Mouse (Mus musculus) embryonic facial prominence, embryonic 12.5 days (tissue): ENCODE measurements at regions not wholly inside any gene's neighbourhood (a gene's known extent, or its start where the extent isn't known, plus 50 kb on each side); places are given as distances from the start of the nearest gene placed in this dataset.

ENCODE experiments used
- ATAC-seq: fragments of 200-750 bp; cut with Nextera tagmentation; 2 replicates; pipeline ENCODE4 v1.8.0; 2017; ENCODE audit not compliant: insufficient number of reproducible peaks, insufficient read depth, low FRiP score, low TSS enrichment
- H3K27ac ChIP-seq: fragments of 300-500 bp; sonication (generic); 2 replicates; pipeline ENCODE4 v1.5.1; 2016; ENCODE audit warnings: mild to moderate bottlenecking
- H3K27me3 ChIP-seq: fragments of 300-500 bp; sonication (generic); 2 replicates; pipeline ENCODE4 v1.6.1; 2016; ENCODE audit warnings: mild to moderate bottlenecking, moderate library complexity
- H3K36me3 ChIP-seq: fragments of 300-500 bp; sonication (generic); 2 replicates; pipeline ENCODE4 v1.6.1; 2016; ENCODE audit warnings: mild to moderate bottlenecking
- H3K4me1 ChIP-seq: fragments of 300-500 bp; sonication (generic); 2 replicates; pipeline ENCODE4 v1.6.1; 2016
- H3K4me2 ChIP-seq: fragments of 300-500 bp; sonication (generic); replicated peaks from 2 replicates; pipeline ENCODE4 v1.6.1; 2016; ENCODE audit warnings: mild to moderate bottlenecking, moderate library complexity
- H3K4me3 ChIP-seq: fragments of 300-500 bp; sonication (generic); 2 replicates; pipeline ENCODE4 v1.5.1; 2016; ENCODE audit warnings: mild to moderate bottlenecking
- H3K9ac ChIP-seq: fragments of 300-500 bp; sonication (generic); 2 replicates; pipeline ENCODE4 v1.6.1; 2016; ENCODE audit warnings: mild to moderate bottlenecking, moderate library complexity
- H3K9me3 ChIP-seq: fragments of 300-500 bp; sonication (generic); 2 replicates; pipeline ENCODE4 v1.6.1; 2016; ENCODE audit warnings: mild to moderate bottlenecking, moderate library complexity
- WGBS: fragments of 180-500 bp; shearing (Covaris S2); methylation state at CpG from one replicate; pipeline ENCODE4 v1.1.7; 2016; 5-methylcytosine and 5-hydroxymethylcytosine counted together

- WGBS = 76% methylated on average over 8 of the region's 8 CpGs
- ATAC-seq = no peak
- H3K9ac ChIP-seq = no peak overlapping the region
These were observed 117.9 kb upstream of the Tas2r134 start for GRCm38 (mm10) chr2:51509220-51510011.

GRCm38 (mm10) chr2:51497896-51498295, 129.4 kb upstream of the Tas2r134 start:
- Histone ChIP-seq H3K27ac (no peak overlapping the region), H3K9ac (no peak overlapping the region), H3K4me3 (no peak overlapping the region), H3K4me1 (no peaks in the 10 kb centered on the region), H3K36me3 (no peaks in the 10 kb centered on the region), H3K9me3 (no peaks in the 10 kb centered on the region), H3K27me3 (no peaks in the 10 kb centered on the region), H3K4me2 (no peak overlapping the region)
- 91% methylated on average over 2 of the region's 2 CpGs for WGBS
- no peak for ATAC-seq

More at GRCm38 (mm10) chr2:51509220-51510011, 117.9 kb upstream of the Tas2r134 start:
- no peaks in the 10 kb centered on the region for H3K9me3 ChIP-seq
- no peak overlapping the region for H3K4me2 ChIP-seq
- no peak overlapping the region for H3K4me3 ChIP-seq
- H3K27me3 ChIP-seq = no peaks in the 10 kb centered on the region
- no peaks in the 10 kb centered on the region for H3K4me1 ChIP-seq
- H3K27ac ChIP-seq = no peak overlapping the region
- H3K36me3 ChIP-seq = no peaks in the 10 kb centered on the region

DNA sequence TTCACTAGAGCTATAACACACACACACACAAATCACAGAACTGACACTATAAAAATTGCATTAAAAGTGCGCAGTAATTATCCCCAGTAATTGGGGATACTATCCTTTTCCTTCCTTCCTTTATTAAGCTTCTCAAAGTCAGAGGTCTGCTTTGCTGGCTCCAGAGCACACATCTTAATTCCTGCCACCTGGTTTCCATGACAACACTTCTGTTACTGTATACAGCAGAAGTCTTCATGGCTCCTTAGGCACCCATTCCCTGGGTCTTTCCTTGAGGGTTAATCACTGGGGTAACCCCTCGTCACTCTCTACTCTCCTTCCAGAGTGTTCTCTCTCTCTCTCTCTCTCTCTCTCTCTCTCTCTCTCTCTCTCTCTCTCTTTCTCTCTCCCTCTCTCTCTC, 153.6 kb upstream of the Tas2r134 start:
- 50% methylated on average over 2 of the region's 2 CpGs for WGBS
- Histone ChIP-seq H3K27ac (no peak overlapping the region), H3K27me3 (no peaks in the 10 kb centered on the region), H3K4me1 (no peaks in the 10 kb centered on the region), H3K9me3 (no peaks in the 10 kb centered on the region), H3K9ac (no peak overlapping the region), H3K4me3 (no peak overlapping the region), H3K36me3 (no peaks in the 10 kb centered on the region), H3K4me2 (no peak overlapping the region)
- no peak for ATAC-seq

DNA sequence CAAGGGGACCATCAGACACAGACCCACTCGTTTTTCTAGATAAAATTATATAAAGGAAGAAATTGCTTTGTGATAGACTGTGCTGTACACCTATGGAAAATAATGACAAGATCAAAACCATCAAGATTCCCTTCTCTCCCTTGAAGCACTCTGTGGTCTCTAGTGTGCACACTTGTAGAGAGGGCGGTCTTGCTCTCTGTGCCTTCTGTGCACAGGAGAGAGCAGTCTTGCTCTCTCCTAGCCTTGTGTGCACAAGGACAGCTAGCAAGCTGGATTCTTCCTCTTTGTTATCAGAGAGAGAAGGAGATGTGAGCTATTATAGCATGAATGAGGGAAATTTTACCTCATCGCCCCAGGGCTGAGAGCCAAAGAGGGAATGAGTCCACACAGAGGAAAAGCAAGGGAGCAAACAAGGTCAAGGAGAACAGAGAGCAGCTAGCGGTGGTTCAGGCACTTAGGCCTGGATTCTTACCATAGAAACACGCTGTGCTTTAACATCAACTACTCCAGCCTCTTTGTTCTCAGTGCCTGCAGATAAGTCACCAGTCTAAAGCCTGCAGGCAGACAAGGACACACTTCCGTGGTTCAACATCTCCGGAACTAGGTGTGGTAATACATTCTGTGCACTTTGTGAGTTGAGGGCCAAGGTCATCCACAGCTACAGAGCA, 160.2 kb upstream of the Tas2r134 start:
- 76% methylated on average over 7 of the region's 7 CpGs for WGBS
- H3K4me1 ChIP-seq = no peaks in the 10 kb centered on the region
- no peak overlapping the region for H3K4me2 ChIP-seq

GRCm38 (mm10) chr2:51466003-51466402, 161.3 kb upstream of the Tas2r134 start:
- H3K27me3 ChIP-seq = no peaks in the 10 kb centered on the region

More for the DNA sequence above, 160.2 kb upstream of the Tas2r134 start:
- no peaks in the 10 kb centered on the region for H3K9me3 ChIP-seq
- no peak overlapping the region for H3K27ac ChIP-seq
- H3K36me3 ChIP-seq = no peaks in the 10 kb centered on the region
- ATAC-seq = no peak
- H3K4me3 ChIP-seq = no peak overlapping the region
- H3K27me3 ChIP-seq = no peaks in the 10 kb centered on the region
- no peak overlapping the region for H3K9ac ChIP-seq

DNA sequence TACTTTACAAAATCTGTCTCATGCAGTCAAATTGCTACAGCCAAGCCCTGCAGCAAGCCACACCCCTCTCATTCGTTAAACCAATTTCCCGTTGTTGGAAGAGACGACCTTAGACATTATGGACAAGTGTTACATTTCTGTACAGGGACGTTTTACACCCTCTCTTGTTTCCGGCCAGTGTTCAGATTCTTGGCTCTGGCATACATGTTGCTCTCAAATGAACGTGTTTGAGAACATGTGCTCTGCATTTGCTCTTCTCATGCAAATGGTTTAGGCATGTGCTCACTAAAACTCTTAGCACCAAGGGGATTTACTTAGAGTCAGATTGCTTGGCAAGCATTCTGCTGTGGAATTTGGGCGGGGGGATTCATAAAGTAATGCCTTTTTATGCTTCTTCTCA, 161.7 kb upstream of the Tas2r134 start:
- H3K4me3 ChIP-seq = no peak overlapping the region
- no peaks in the 10 kb centered on the region for H3K9me3 ChIP-seq
- no peak overlapping the region for H3K27ac ChIP-seq
- H3K9ac ChIP-seq = no peak overlapping the region
- H3K4me1 ChIP-seq = no peaks in the 10 kb centered on the region
- ATAC-seq = 0 out of 2 replicates have a peak, but pooled peaks have one; percentile 64
- 40% methylated on average over 7 of the region's 7 CpGs for WGBS
- H3K27me3 ChIP-seq = no peaks in the 10 kb centered on the region
- H3K36me3 ChIP-seq = no peaks in the 10 kb centered on the region
- H3K4me2 ChIP-seq = no peak overlapping the region

More at GRCm38 (mm10) chr2:51466003-51466402, 161.3 kb upstream of the Tas2r134 start:
- Histone ChIP-seq H3K9me3 (no peaks in the 10 kb centered on the region), H3K36me3 (no peaks in the 10 kb centered on the region), H3K9ac (no peak overlapping the region), H3K4me1 (no peaks in the 10 kb centered on the region), H3K4me2 (no peak overlapping the region), H3K27ac (no peak overlapping the region), H3K4me3 (no peak overlapping the region)
- WGBS = 78% methylated on average over 7 of the region's 7 CpGs
- ATAC-seq = no peak

DNA sequence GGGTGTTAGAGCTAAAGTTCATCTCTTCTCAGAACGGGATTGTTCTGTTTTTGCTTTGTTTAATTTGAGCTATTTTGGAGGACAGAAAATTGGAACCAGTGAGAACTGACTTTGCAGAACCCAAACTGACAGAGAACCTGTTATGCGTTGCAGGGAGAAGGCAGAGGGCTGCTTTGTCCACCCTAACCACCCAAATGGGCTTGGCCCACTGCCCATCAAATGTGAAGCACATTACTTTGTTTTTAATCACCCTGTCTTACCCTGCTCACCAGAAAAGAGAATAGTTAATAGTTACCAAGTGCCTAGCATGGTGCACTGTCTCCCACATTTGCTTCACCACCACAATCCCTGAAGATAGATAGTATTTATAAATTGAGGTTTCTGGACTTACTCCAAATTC, 163.0 kb upstream of the Tas2r134 start:
- Histone ChIP-seq H3K4me2 (no peak overlapping the region), H3K9ac (no peak overlapping the region), H3K36me3 (no peaks in the 10 kb centered on the region), H3K9me3 (no peaks in the 10 kb centered on the region), H3K27me3 (no peaks in the 10 kb centered on the region), H3K4me3 (no peak overlapping the region), H3K27ac (no peak overlapping the region), H3K4me1 (no peaks in the 10 kb centered on the region)
- 59% methylated on average over 2 of the region's 2 CpGs for WGBS
- ATAC-seq = no peak

- no peak overlapping the region for H3K27ac ChIP-seq
- no peaks in the 10 kb centered on the region for H3K27me3 ChIP-seq
- no peak for ATAC-seq
- no peaks in the 10 kb centered on the region for H3K36me3 ChIP-seq
- H3K4me3 ChIP-seq = no peak overlapping the region
- H3K4me1 ChIP-seq = no peaks in the 10 kb centered on the region
- 86% methylated on average over 2 of the region's 2 CpGs for WGBS
- H3K9me3 ChIP-seq = no peaks in the 10 kb centered on the region
- no peak overlapping the region for H3K9ac ChIP-seq
- no peak overlapping the region for H3K4me2 ChIP-seq
These were observed 166.4 kb upstream of the Tas2r134 start for GRCm38 (mm10) chr2:51460896-51461295.

DNA sequence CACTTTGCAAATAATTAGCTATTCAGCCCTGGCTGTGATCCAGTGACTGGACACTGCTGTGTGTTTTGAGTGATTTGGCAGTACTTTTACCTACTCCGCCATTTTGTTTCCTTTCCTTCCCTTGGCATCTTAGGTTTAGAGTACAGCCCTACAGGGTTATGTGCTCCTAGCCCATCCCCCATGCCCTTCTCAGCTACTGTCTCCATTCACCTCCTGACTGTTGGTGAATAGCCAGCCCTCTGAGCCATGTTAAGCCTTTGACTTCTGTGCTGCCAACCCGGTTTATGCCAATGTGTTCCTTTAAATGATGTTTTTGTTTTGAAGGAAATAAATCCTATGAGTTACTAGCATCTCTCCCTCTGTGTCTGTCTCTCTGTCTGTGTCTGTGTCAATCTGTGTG, 167.8 kb upstream of the Tas2r134 start:
- Histone ChIP-seq H3K9ac (no peak overlapping the region), H3K4me1 (no peaks in the 10 kb centered on the region), H3K36me3 (no peaks in the 10 kb centered on the region), H3K4me2 (no peak overlapping the region), H3K27me3 (no peaks in the 10 kb centered on the region), H3K27ac (no peak overlapping the region), H3K9me3 (no peaks in the 10 kb centered on the region), H3K4me3 (no peak overlapping the region)
- ATAC-seq = no peak
- WGBS = 92% methylated on average over 2 of the region's 2 CpGs

- H3K4me3 ChIP-seq = no peak overlapping the region
- no peaks in the 10 kb centered on the region for H3K27me3 ChIP-seq
- H3K4me2 ChIP-seq = no peak overlapping the region
- no peaks in the 10 kb centered on the region for H3K9me3 ChIP-seq
- no peaks in the 10 kb centered on the region for H3K36me3 ChIP-seq
- ATAC-seq = no peak
- H3K4me1 ChIP-seq = no peaks in the 10 kb centered on the region
- 87% methylated on average over 2 of the region's 2 CpGs for WGBS
- H3K27ac ChIP-seq = no peak overlapping the region
- no peak overlapping the region for H3K9ac ChIP-seq
These were observed 169.6 kb upstream of the Tas2r134 start for GRCm38 (mm10) chr2:51457717-51458116.

DNA sequence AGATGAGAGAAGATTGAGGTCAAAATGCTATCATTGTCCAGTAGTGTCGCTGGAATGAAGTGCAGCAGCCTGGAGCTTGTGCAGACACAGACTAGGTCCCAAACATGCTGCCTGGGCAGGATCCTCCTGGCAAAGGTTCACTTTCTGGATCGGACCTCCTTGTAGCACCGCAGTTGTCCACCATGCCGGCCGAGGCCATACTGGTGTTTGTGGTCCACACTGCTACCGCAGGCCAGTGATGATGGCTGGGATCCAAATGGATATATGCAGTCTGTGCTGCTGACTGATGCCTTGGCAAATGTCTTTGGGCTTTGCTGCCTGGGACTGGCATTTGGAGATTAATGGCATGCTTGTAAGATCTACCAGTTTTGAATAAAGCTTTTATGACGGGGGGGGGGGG, 174.5 kb upstream of the Tas2r134 start:
- Histone ChIP-seq H3K36me3 (no peaks in the 10 kb centered on the region), H3K9me3 (no peaks in the 10 kb centered on the region), H3K9ac (no peak overlapping the region), H3K4me3 (no peak overlapping the region), H3K27me3 (no peaks in the 10 kb centered on the region), H3K4me2 (no peak overlapping the region), H3K4me1 (no peaks in the 10 kb centered on the region), H3K27ac (no peak overlapping the region)
- ATAC-seq = no peak
- WGBS = 81% methylated on average over 7 of the region's 7 CpGs

DNA sequence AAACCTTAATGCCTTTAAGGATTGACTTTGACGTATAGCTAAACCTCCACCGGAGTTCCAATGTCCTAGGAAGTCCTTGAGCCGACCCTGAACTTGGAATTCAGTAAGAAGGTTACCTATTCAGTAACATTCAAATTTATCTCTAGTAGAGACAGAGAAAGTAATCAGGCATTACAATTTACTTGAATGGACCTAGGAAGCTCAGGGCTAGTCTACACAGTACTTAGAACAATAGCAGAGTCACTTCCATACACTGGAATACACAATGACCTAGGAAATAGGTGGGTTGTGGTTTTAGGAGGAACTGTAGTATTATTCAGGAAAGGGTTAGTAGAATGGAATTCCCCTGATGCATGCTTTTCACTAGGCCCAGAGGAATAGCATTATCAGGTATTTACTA, 179.2 kb upstream of the Tas2r134 start:
- no peaks in the 10 kb centered on the region for H3K36me3 ChIP-seq
- no peak for ATAC-seq
- no peak overlapping the region for H3K4me3 ChIP-seq
- H3K9me3 ChIP-seq = no peaks in the 10 kb centered on the region
- H3K9ac ChIP-seq = no peak overlapping the region
- 0 out of 2 replicates have a peak, but pooled peaks cover 5% of the 10 kb centered on the region for H3K4me1 ChIP-seq
- no peak overlapping the region for H3K27ac ChIP-seq
- H3K4me2 ChIP-seq = no peak overlapping the region
- H3K27me3 ChIP-seq = no peaks in the 10 kb centered on the region
- 93% methylated on average over 3 of the region's 3 CpGs for WGBS
